Mouse (Mus musculus) ovary, adult 10 weeks (tissue): ENCODE data around the gene Wfdc15b. TPM values are rescaled to one million over a fixed set of nuclear protein-coding genes. Genes with fewer than 3 reads are reported as not detected.

Experiments
- polyA plus RNA-seq: library from polyadenylated mRNA; stranded (reverse); fragments of 350-450 nt; fragmentation: Illumina TruSeq; extraction: RNeasy Lipid Tissue Mini Kit (QIAGEN cat#74804); gene quantifications from one replicate; pipeline ENCODE4 v1.2.3, GENCODE M21; 2014

Wfdc15b gene
- 1.3 TPM for polyA plus RNA-seq

GRCm38 (mm10) chr2:164221522-164221921 is at the start of gene Wfdc15b:
Wfdc15b (minus strand) TSS chr2:164221660.

GRCm38 (mm10) chr2:164256540-164256939 is 35.1 kb upstream of the Wfdc15b start, which contains the start of gene Svs3b:
Svs3b (minus strand) TSS chr2:164256640.

GRCm38 (mm10) chr2:164238366-164238765 is 16.9 kb upstream of the Wfdc15b start, which contains the start of gene Svs2:
Svs2 (minus strand) TSS chr2:164238466.

GRCm38 (mm10) chr2:164199626-164200327 is 21.7 kb downstream of the Wfdc15b start, which contains the start of gene Wfdc15a:
Wfdc15a (minus strand) TSS chr2:164200130.

GRCm38 (mm10) chr2:164190576-164190975 is 30.9 kb downstream of the Wfdc15b start, which contains the start of gene Wfdc12:
Wfdc12 (minus strand) TSS chr2:164190608.

GRCm38 (mm10) chr2:164182692-164183255 is 38.7 kb downstream of the Wfdc15b start, which contains the start of gene Wfdc5:
Wfdc5 (minus strand) TSS chr2:164182742.

GRCm38 (mm10) chr2:164170902-164171301 is 50.6 kb downstream of the Wfdc15b start, which contains the start of gene Kcns1:
Kcns1 (minus strand) TSS chr2:164171113.

Other genes with a start within 250 kb of the Wfdc15b start
- 304 TPM for gene Ywhab, start 226.7 kb downstream of the Wfdc15b start, polyA plus RNA-seq
- 1.0 TPM for gene Pabpc1l, start 196.2 kb downstream of the Wfdc15b start, polyA plus RNA-seq
- gene Stk4, start 151.3 kb downstream of the Wfdc15b start, polyA plus RNA-seq = 104 TPM
- gene Tomm34, start 150.5 kb downstream of the Wfdc15b start, polyA plus RNA-seq = 10.4 TPM
- not detected for gene Kcns1, start 50.5 kb downstream of the Wfdc15b start, polyA plus RNA-seq
- not detected for gene Wfdc5, start 38.9 kb downstream of the Wfdc15b start, polyA plus RNA-seq
- gene Wfdc12, start 31.1 kb downstream of the Wfdc15b start, polyA plus RNA-seq = not detected
- not detected for gene Wfdc15a, start 21.5 kb downstream of the Wfdc15b start, polyA plus RNA-seq
- gene Svs2, start 16.8 kb upstream of the Wfdc15b start, polyA plus RNA-seq = not detected
- gene Svs3b, start 35.0 kb upstream of the Wfdc15b start, polyA plus RNA-seq = not detected
- gene Svs4, start 56.8 kb upstream of the Wfdc15b start, polyA plus RNA-seq = not detected
- not detected for gene Svs3a, start 67.6 kb upstream of the Wfdc15b start, polyA plus RNA-seq
- not detected for gene Svs6, start 95.1 kb upstream of the Wfdc15b start, polyA plus RNA-seq
- gene Svs5, start 111.1 kb upstream of the Wfdc15b start, polyA plus RNA-seq = 0.91 TPM
- gene Slpi, start 167.4 kb upstream of the Wfdc15b start, polyA plus RNA-seq = not detected
- gene Rbpjl, start 181.5 kb upstream of the Wfdc15b start, polyA plus RNA-seq = not detected
- gene Matn4, start 183.5 kb upstream of the Wfdc15b start, polyA plus RNA-seq = not detected
- gene Sdc4, start 222.2 kb upstream of the Wfdc15b start, polyA plus RNA-seq = 107 TPM
- 8.4 TPM for gene Sys1, start 235.3 kb upstream of the Wfdc15b start, polyA plus RNA-seq
- not detected for gene Gm20458, start 239.3 kb upstream of the Wfdc15b start, polyA plus RNA-seq